Mouse (Mus musculus): ENCODE data around the gene Pik3cb.

Pik3cb gene

GRCm38 (mm10) chr9:99140063-99140882, at the start of gene Pik3cb:
Gene Pik3cb (minus strand): TSS chr9:99140621.
- DNase-seq (ENCODE audit: inconsistent age in 2 of 2, low spot score in 1 of 2): peak; percentile 98 to 99

- DNase-seq (ENCODE audit: inconsistent age in 2 of 2, low spot score in 1 of 2): peak in 1 of 2 experiments; percentile 28
Measured at GRCm38 (mm10) chr9:99183043-99183670, 42.7 kb upstream of the Pik3cb start.

GRCm38 (mm10) chr9:99182121-99182520, 41.7 kb upstream of the Pik3cb start:
- DNase-seq (ENCODE audit: inconsistent age in 2 of 2, low spot score in 1 of 2): no peak

GRCm38 (mm10) chr9:99180272-99180671, 39.9 kb upstream of the Pik3cb start:
- no peak for DNase-seq (ENCODE audit: inconsistent age in 2 of 2, low spot score in 1 of 2)

- DNase-seq (ENCODE audit: inconsistent age in 2 of 2, low spot score in 1 of 2): peak in 1 of 2 experiments; percentile 17
Measured at GRCm38 (mm10) chr9:99178736-99179135, 38.3 kb upstream of the Pik3cb start.

GRCm38 (mm10) chr9:99175774-99176173, 35.4 kb upstream of the Pik3cb start:
- no peak for DNase-seq (ENCODE audit: inconsistent age in 2 of 2, low spot score in 1 of 2)

- peak in 1 of 2 experiments; percentile 30 for DNase-seq (ENCODE audit: inconsistent age in 2 of 2, low spot score in 1 of 2)
Measured at GRCm38 (mm10) chr9:99172811-99173210, 32.4 kb upstream of the Pik3cb start.

- peak in 1 of 2 experiments; percentile 61 for DNase-seq (ENCODE audit: inconsistent age in 2 of 2, low spot score in 1 of 2)
Measured at GRCm38 (mm10) chr9:99171186-99171585, 30.8 kb upstream of the Pik3cb start.

GRCm38 (mm10) chr9:99169029-99169428, 28.6 kb upstream of the Pik3cb start:
- DNase-seq (ENCODE audit: inconsistent age in 2 of 2, low spot score in 1 of 2): no peak

- no peak for DNase-seq (ENCODE audit: inconsistent age in 2 of 2, low spot score in 1 of 2)
Measured at GRCm38 (mm10) chr9:99166946-99167345, 26.5 kb upstream of the Pik3cb start.

GRCm38 (mm10) chr9:99165956-99166355, 25.5 kb upstream of the Pik3cb start:
- peak; percentile 20 to 54 for DNase-seq (ENCODE audit: inconsistent age in 2 of 2, low spot score in 1 of 2)

GRCm38 (mm10) chr9:99164664-99165226, 24.3 kb upstream of the Pik3cb start:
- DNase-seq (ENCODE audit: inconsistent age in 2 of 2, low spot score in 1 of 2): peak in 1 of 2 experiments; percentile 40

GRCm38 (mm10) chr9:99164148-99164503, 23.7 kb upstream of the Pik3cb start:
- no peak for DNase-seq (ENCODE audit: inconsistent age in 2 of 2, low spot score in 1 of 2)

GRCm38 (mm10) chr9:99163420-99164147, 23.2 kb upstream of the Pik3cb start:
- DNase-seq (ENCODE audit: inconsistent age in 2 of 2, low spot score in 1 of 2): no peak

- no peak for DNase-seq (ENCODE audit: inconsistent age in 2 of 2, low spot score in 1 of 2)
Measured at GRCm38 (mm10) chr9:99162839-99163238, 22.4 kb upstream of the Pik3cb start.

- DNase-seq (ENCODE audit: inconsistent age in 2 of 2, low spot score in 1 of 2): no peak
Measured at GRCm38 (mm10) chr9:99160780-99161179, 20.4 kb upstream of the Pik3cb start.

GRCm38 (mm10) chr9:99159932-99160331, 19.5 kb upstream of the Pik3cb start:
- no peak for DNase-seq (ENCODE audit: inconsistent age in 2 of 2, low spot score in 1 of 2)

- no peak for DNase-seq (ENCODE audit: inconsistent age in 2 of 2, low spot score in 1 of 2)
Measured at GRCm38 (mm10) chr9:99158708-99159107, 18.3 kb upstream of the Pik3cb start.

- no peak for DNase-seq (ENCODE audit: inconsistent age in 2 of 2, low spot score in 1 of 2)
Measured at GRCm38 (mm10) chr9:99158203-99158632, 17.8 kb upstream of the Pik3cb start.

- peak; percentile 37 to 79 for DNase-seq (ENCODE audit: inconsistent age in 2 of 2, low spot score in 1 of 2)
Measured at GRCm38 (mm10) chr9:99153655-99154054, 13.2 kb upstream of the Pik3cb start.
